Mouse (Mus musculus): ENCODE measurements around the gene Gprin2. TPM values are rescaled to one million over a fixed set of nuclear protein-coding genes. Genes with fewer than 3 reads are reported as not detected.

The Gprin2 gene
- polyA plus RNA-seq, 1 experiment from 2014 or later, result 0.20 TPM

Other genes starting within 250 kb of the Gprin2 start
- not detected in 2 replicates for gene Rbp3, start 247.7 kb downstream of the Gprin2 start, polyA plus RNA-seq (2014; fragmentation: Nextera tagmentation; extraction: Ambion mirVana)
- gene Zfp488, start 222.9 kb downstream of the Gprin2 start, polyA plus RNA-seq (2014; fragmentation: Nextera tagmentation; extraction: Ambion mirVana), result not detected in 2 replicates
- not detected in 2 replicates for gene Gm30083, start 186.5 kb downstream of the Gprin2 start, polyA plus RNA-seq (2014; fragmentation: Nextera tagmentation; extraction: Ambion mirVana)
- not detected in 2 replicates for gene Gm5460, start 184.9 kb downstream of the Gprin2 start, polyA plus RNA-seq (2014; fragmentation: Nextera tagmentation; extraction: Ambion mirVana)
- not detected in 2 replicates for gene Antxrl, start 148.9 kb downstream of the Gprin2 start, polyA plus RNA-seq (2014; fragmentation: Nextera tagmentation; extraction: Ambion mirVana)
- 1.2 TPM in 2 replicates for gene Anxa8, start 115.7 kb downstream of the Gprin2 start, polyA plus RNA-seq (2014; fragmentation: Nextera tagmentation; extraction: Ambion mirVana)
- gene A630023A22Rik, start 98.9 kb downstream of the Gprin2 start, polyA plus RNA-seq (2014; fragmentation: Nextera tagmentation; extraction: Ambion mirVana), result not detected in 2 replicates
- 0.05 and 0.16 TPM in 2 replicates for gene Npy4r, start 49.2 kb downstream of the Gprin2 start, polyA plus RNA-seq (2014; fragmentation: Nextera tagmentation; extraction: Ambion mirVana)
- gene Syt15, start 17.9 kb upstream of the Gprin2 start, polyA plus RNA-seq (2014; fragmentation: Nextera tagmentation; extraction: Ambion mirVana), result 0.13 and 0.23 TPM in 2 replicates
- 7.1 and 7.3 TPM in 2 replicates for gene Shld2, start 108.8 kb upstream of the Gprin2 start, polyA plus RNA-seq (2014; fragmentation: Nextera tagmentation; extraction: Ambion mirVana)
- gene Glud1, start 109.1 kb upstream of the Gprin2 start, polyA plus RNA-seq (2014; fragmentation: Nextera tagmentation; extraction: Ambion mirVana), result 65.4 and 68.0 TPM in 2 replicates
- not detected in 2 replicates for gene Fam25c, start 153.8 kb upstream of the Gprin2 start, polyA plus RNA-seq (2014; fragmentation: Nextera tagmentation; extraction: Ambion mirVana)
- 2.0 and 4.3 TPM in 2 replicates for gene Sncg, start 173.1 kb upstream of the Gprin2 start, polyA plus RNA-seq (2014; fragmentation: Nextera tagmentation; extraction: Ambion mirVana)
- 28.8 and 31.7 TPM in 2 replicates for gene Mmrn2, start 173.8 kb upstream of the Gprin2 start, polyA plus RNA-seq (2014; fragmentation: Nextera tagmentation; extraction: Ambion mirVana)

Data from heart, embryonic 14.5 days (tissue).